Mouse (Mus musculus): ENCODE results near the gene Dglucy. TPM values are rescaled to one million over a fixed set of nuclear protein-coding genes. Genes with fewer than 3 reads are reported as not detected.

The Dglucy gene
- total RNA-seq, 1 experiment from 2014 or later, result 13.1 TPM

- peak; percentile 91 for DNase-seq
Observed at GRCm38 (mm10) chr12:100841211-100841792, 62.4 kb downstream of the Dglucy start.

- no peak for DNase-seq
Observed at GRCm38 (mm10) chr12:100843171-100843570, 64.3 kb downstream of the Dglucy start.

GRCm38 (mm10) chr12:100844546-100844945 lies 65.7 kb downstream of the Dglucy start:
- DNase-seq, result no peak

- no peak for DNase-seq
Observed at GRCm38 (mm10) chr12:100845829-100846228, 67.0 kb downstream of the Dglucy start.

GRCm38 (mm10) chr12:100846566-100846965 lies 67.7 kb downstream of the Dglucy start:
- no peak for DNase-seq

GRCm38 (mm10) chr12:100847437-100848080 lies 68.7 kb downstream of the Dglucy start:
- DNase-seq, result no peak

- DNase-seq, result peak; percentile 50
Observed at GRCm38 (mm10) chr12:100849421-100850138, 70.7 kb downstream of the Dglucy start.

GRCm38 (mm10) chr12:100852370-100852769 lies 73.5 kb downstream of the Dglucy start:
- DNase-seq, result no peak

- no peak for DNase-seq
Observed at GRCm38 (mm10) chr12:100856337-100856736, 77.5 kb downstream of the Dglucy start.

GRCm38 (mm10) chr12:100857791-100858190 lies 78.9 kb downstream of the Dglucy start:
- DNase-seq, result no peak

GRCm38 (mm10) chr12:100862272-100862671 lies 83.4 kb downstream of the Dglucy start:
- no peak for DNase-seq

- peak; percentile 43 for DNase-seq
Observed at GRCm38 (mm10) chr12:100862856-100863446, 84.1 kb downstream of the Dglucy start.

GRCm38 (mm10) chr12:100865072-100865471 lies 86.2 kb downstream of the Dglucy start:
- DNase-seq, result no peak

GRCm38 (mm10) chr12:100865509-100866078 lies 86.7 kb downstream of the Dglucy start:
- no peak for DNase-seq

GRCm38 (mm10) chr12:100867097-100867496 lies 88.2 kb downstream of the Dglucy start:
- DNase-seq, result peak; percentile 52

GRCm38 (mm10) chr12:100868049-100868622 lies 89.3 kb downstream of the Dglucy start:
- DNase-seq, result no peak

GRCm38 (mm10) chr12:100871234-100871633 lies 92.4 kb downstream of the Dglucy start:
- DNase-seq, result no peak

- no peak for DNase-seq
Observed at GRCm38 (mm10) chr12:100871841-100872240, 93.0 kb downstream of the Dglucy start.

- no peak for DNase-seq
Observed at GRCm38 (mm10) chr12:100873612-100874011, 94.8 kb downstream of the Dglucy start.

GRCm38 (mm10) chr12:100875553-100875952 lies 96.7 kb downstream of the Dglucy start:
- DNase-seq, result no peak

GRCm38 (mm10) chr12:100875960-100876359 lies 97.1 kb downstream of the Dglucy start:
- no peak for DNase-seq

GRCm38 (mm10) chr12:100877936-100878335 lies 99.1 kb downstream of the Dglucy start:
- DNase-seq, result no peak

Measured in adrenal gland, postnatal 14 days (tissue).